Mouse (Mus musculus): ENCODE results near the gene Snapin. TPM values are rescaled to one million over a fixed set of nuclear protein-coding genes. Genes with fewer than 3 reads are reported as not detected.

Snapin gene
- polyA plus RNA-seq, 1 experiment = 45.1 TPM

GRCm38 (mm10) chr3:90503444-90503843 lies 12.6 kb upstream of the Snapin start:
- DNase-seq (ENCODE audit: low read depth) = no peak
- no peak for TF ChIP-seq CTCF (IDR thresholded peaks at IDR 0.05; ENCODE audit: borderline replicate concordance, extremely low read depth, insufficient read depth, insufficient read length)

GRCm38 (mm10) chr3:90497597-90497996 lies 6.8 kb upstream of the Snapin start:
- TF ChIP-seq POLR2A (IDR thresholded peaks at IDR 0.05; ENCODE audit: borderline replicate concordance, extremely low read depth, insufficient read depth, insufficient read length, poor library complexity, severe bottlenecking) (no peak), CTCF (IDR thresholded peaks at IDR 0.05; ENCODE audit: borderline replicate concordance, extremely low read depth, insufficient read depth, insufficient read length) (no peak)
- DNase-seq (ENCODE audit: low read depth) = no peak

- no peak for TF ChIP-seq POLR2A (IDR thresholded peaks at IDR 0.05; ENCODE audit: borderline replicate concordance, extremely low read depth, insufficient read depth, insufficient read length, poor library complexity, severe bottlenecking)
- TF ChIP-seq CTCF (IDR thresholded peaks at IDR 0.05; ENCODE audit: borderline replicate concordance, extremely low read depth, insufficient read depth, insufficient read length) = no peak
- no peak for DNase-seq (ENCODE audit: low read depth)
These were observed 5.2 kb upstream of the Snapin start for GRCm38 (mm10) chr3:90495850-90496525.

GRCm38 (mm10) chr3:90493831-90494540 lies 3.2 kb upstream of the Snapin start:
- no peak for DNase-seq (ENCODE audit: low read depth)
- TF ChIP-seq CTCF (IDR thresholded peaks at IDR 0.05; ENCODE audit: borderline replicate concordance, extremely low read depth, insufficient read depth, insufficient read length) (no peak), POLR2A (IDR thresholded peaks at IDR 0.05; ENCODE audit: borderline replicate concordance, extremely low read depth, insufficient read depth, insufficient read length, poor library complexity, severe bottlenecking) (no peak)

GRCm38 (mm10) chr3:90491350-90491749 lies 517 bp upstream of the Snapin start:
- DNase-seq (ENCODE audit: low read depth) = peak; percentile 34
- TF ChIP-seq CTCF (IDR thresholded peaks at IDR 0.05; ENCODE audit: borderline replicate concordance, extremely low read depth, insufficient read depth, insufficient read length) (no peak), POLR2A (IDR thresholded peaks at IDR 0.05; ENCODE audit: borderline replicate concordance, extremely low read depth, insufficient read depth, insufficient read length, poor library complexity, severe bottlenecking) (no peak)

GRCm38 (mm10) chr3:90488576-90488975 lies 2.3 kb downstream of the Snapin start:
- TF ChIP-seq POLR2A (IDR thresholded peaks at IDR 0.05; ENCODE audit: borderline replicate concordance, extremely low read depth, insufficient read depth, insufficient read length, poor library complexity, severe bottlenecking) (no peak), CTCF (IDR thresholded peaks at IDR 0.05; ENCODE audit: borderline replicate concordance, extremely low read depth, insufficient read depth, insufficient read length) (no peak)
- no peak for DNase-seq (ENCODE audit: low read depth)

- TF ChIP-seq POLR2A (IDR thresholded peaks at IDR 0.05; ENCODE audit: borderline replicate concordance, extremely low read depth, insufficient read depth, insufficient read length, poor library complexity, severe bottlenecking) (no peak), CTCF (IDR thresholded peaks at IDR 0.05; ENCODE audit: borderline replicate concordance, extremely low read depth, insufficient read depth, insufficient read length) (no peak)
- DNase-seq (ENCODE audit: low read depth) = no peak
These were observed 3.8 kb downstream of the Snapin start for GRCm38 (mm10) chr3:90486998-90487397.

GRCm38 (mm10) chr3:90475831-90476611 lies 14.8 kb downstream of the Snapin start, which contains the start of gene Ilf2:
Gene Ilf2, plus strand, starts transcription at chr3:90476126.
- peak; percentile 99 for DNase-seq (ENCODE audit: low read depth)
- TF ChIP-seq POLR2A (IDR thresholded peaks at IDR 0.05; ENCODE audit: borderline replicate concordance, extremely low read depth, insufficient read depth, insufficient read length, poor library complexity, severe bottlenecking) (peak; percentile 72; the same call in 1 of the 2 replicates), CTCF (IDR thresholded peaks at IDR 0.05; ENCODE audit: borderline replicate concordance, extremely low read depth, insufficient read depth, insufficient read length) (peak; percentile 35; the same call in 1 of the 2 replicates)

GRCm38 (mm10) chr3:90475151-90475830 lies 15.5 kb downstream of the Snapin start:
- DNase-seq (ENCODE audit: low read depth) = no peak
- TF ChIP-seq CTCF (IDR thresholded peaks at IDR 0.05; ENCODE audit: borderline replicate concordance, extremely low read depth, insufficient read depth, insufficient read length) = no peak

GRCm38 (mm10) chr3:90472213-90472612 lies 18.6 kb downstream of the Snapin start:
- TF ChIP-seq POLR2A (IDR thresholded peaks at IDR 0.05; ENCODE audit: borderline replicate concordance, extremely low read depth, insufficient read depth, insufficient read length, poor library complexity, severe bottlenecking) (no peak), CTCF (IDR thresholded peaks at IDR 0.05; ENCODE audit: borderline replicate concordance, extremely low read depth, insufficient read depth, insufficient read length) (peak; percentile 42; the same call in 1 of the 2 replicates)
- no peak for DNase-seq (ENCODE audit: low read depth)
